In the genomic region with DNA sequence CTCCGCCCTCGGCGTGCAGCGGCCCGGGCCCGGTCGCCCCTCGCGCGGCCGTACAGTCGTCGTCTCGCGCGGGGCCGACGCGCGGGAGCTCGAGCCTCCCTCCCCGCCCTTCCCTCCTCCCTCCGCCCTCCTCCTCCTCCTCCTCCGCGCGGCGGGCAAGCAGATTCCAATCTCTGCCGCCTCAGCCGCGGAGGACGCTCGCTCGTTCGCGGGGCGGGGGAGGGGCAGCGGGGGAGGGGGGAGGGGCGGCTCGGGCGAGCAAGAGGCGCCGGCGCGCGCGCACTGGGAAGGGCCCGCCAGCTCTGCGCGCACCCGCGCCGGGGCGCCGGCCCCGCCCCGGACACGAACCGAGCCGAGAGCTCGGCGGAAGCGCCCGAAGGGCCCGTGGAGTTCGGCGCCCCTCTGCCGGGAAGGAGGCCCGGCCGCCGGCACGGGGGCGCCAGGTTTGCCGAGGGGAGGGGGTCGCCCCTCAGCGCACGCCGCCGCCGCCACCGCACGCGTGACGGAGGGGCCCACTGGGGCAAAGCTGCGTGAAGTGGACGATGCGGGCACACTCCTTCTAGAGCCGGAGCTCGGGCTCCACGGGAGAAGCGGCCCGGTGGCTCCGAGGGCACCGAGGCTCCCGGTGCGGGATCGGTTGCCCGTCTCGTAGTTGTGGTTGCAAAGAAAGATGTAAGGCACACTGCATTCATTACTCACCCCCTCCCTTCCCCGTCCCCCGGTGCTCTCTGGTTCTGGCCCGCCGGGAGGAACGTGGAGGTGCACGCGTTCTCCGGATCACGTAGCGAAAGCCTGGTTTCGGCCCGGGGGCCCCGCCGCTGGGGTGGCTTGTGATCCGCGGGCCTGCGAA, we compare ENCODE assay signal across 7 mouse cellular contexts. TPM values are rescaled to one million over a fixed set of nuclear protein-coding genes. Genes with fewer than 3 reads are reported as not detected.
DNase-seq lines count a peak whose midpoint lies in the region; ATAC-seq and TF ChIP-seq lines count a peak whose summit lies in the region.

No protein-coding gene starts in this region.

- no peaks in the 10 kb centered on the region for H3K36me3 ChIP-seq in limb, embryonic 10.5 days
- H3K36me3 ChIP-seq in midbrain, embryonic 12.5 days, result no peaks in the 10 kb centered on the region
- H3K36me3 ChIP-seq in small intestine, adult 2 months (ENCODE audit: control insufficient read depth, insufficient read depth, low read length), result no peaks in the 10 kb centered on the region

- peak overlapping the region; percentile 77 for H3K9ac ChIP-seq in midbrain, embryonic 12.5 days (replicated peaks)

- peak overlapping the region; percentile 92 for H3K4me3 ChIP-seq in limb, embryonic 10.5 days
- peak overlapping the region; percentile 91 for H3K4me3 ChIP-seq in midbrain, embryonic 12.5 days
- H3K4me3 ChIP-seq in small intestine, adult 2 months (ENCODE audit: low read depth, low read length), result peak overlapping the region; percentile 95

- ATAC-seq in midbrain, embryonic 12.5 days (ENCODE audit: low FRiP score, low read depth), result peak; percentile 90

- no peaks in the 10 kb centered on the region for H3K9me3 ChIP-seq in limb, embryonic 10.5 days (replicated peaks)
- H3K9me3 ChIP-seq in midbrain, embryonic 12.5 days, result no peaks in the 10 kb centered on the region

- peaks cover 27% of the 10 kb centered on the region for H3K4me1 ChIP-seq in limb, embryonic 10.5 days
- peaks cover 30% of the 10 kb centered on the region for H3K4me1 ChIP-seq in midbrain, embryonic 12.5 days
- H3K4me1 ChIP-seq in small intestine, adult 2 months (ENCODE audit: control insufficient read depth, insufficient read depth, insufficient read length, low read length), result peaks cover 11% of the 10 kb centered on the region

- H3K4me2 ChIP-seq in midbrain, embryonic 12.5 days (replicated peaks), result peak overlapping the region; percentile 54

- no peak for TF ChIP-seq CTCF in small intestine, adult 2 months (IDR thresholded peaks at IDR 0.05; ENCODE audit: extremely low read depth, insufficient read length, insufficient replicate concordance, low read depth, low read length)

- peak overlapping the region; percentile 100 for H3K27ac ChIP-seq in limb, embryonic 10.5 days
- H3K27ac ChIP-seq in midbrain, embryonic 12.5 days (replicated peaks), result peak overlapping the region; percentile 88
- H3K27ac ChIP-seq in small intestine, adult 2 months (ENCODE audit: insufficient read depth, low read depth, low read length), result peak overlapping the region; percentile 88

- WGBS in limb, embryonic 10.5 days, result under 1% methylated on average over 101 of the region's 115 CpGs
- under 1% methylated on average over 75 of the region's 115 CpGs for WGBS in midbrain, embryonic 12.5 days
- WGBS in small intestine, adult 2 months, result under 1% methylated on average over 106 of the region's 115 CpGs

- H3K27me3 ChIP-seq in limb, embryonic 10.5 days (ENCODE audit: low read depth, poor library complexity, severe bottlenecking), result peaks cover 10% of the 10 kb centered on the region; the same call in 1 of the 2 replicates
- no peaks in the 10 kb centered on the region for H3K27me3 ChIP-seq in midbrain, embryonic 12.5 days
- no peaks in the 10 kb centered on the region for H3K27me3 ChIP-seq in small intestine, adult 2 months (ENCODE audit: control insufficient read depth, insufficient read depth, low read length)

- DNase-seq in adrenal gland, postnatal 10 days, result peak; percentile 94
- DNase-seq in embryo, embryonic 9.5 days (ENCODE audit: extremely low spot score), result peak; percentile 93
- DNase-seq in heart, adult 18-20 months, result peak; percentile 90 to 91
- peak; percentile 90 for DNase-seq in kidney, adult 18-20 months
- DNase-seq in limb, embryonic 10.5 days (ENCODE audit: low spot score), result peak; percentile 94

- TF ChIP-seq POLR2A in small intestine, adult 2 months (IDR thresholded peaks at IDR 0.05; ENCODE audit: low read depth, low read length), result peak; percentile 23

RNA-seq across cellular contexts. Expression of a gene that starts 0.4 kb away (rescaled TPM):
- 10 to 100 TPM; 50.2 to 55.3 TPM for total RNA-seq in adrenal gland, postnatal 10 days (2021)
- total RNA-seq in heart, adult 18-20 months (2021), result 10 to 100 TPM; 52.9 to 56.9 TPM
- 45.7 and 58.5 TPM in 2 replicates for polyA plus RNA-seq in limb, embryonic 10.5 days (2016; fragmentation: Nextera tagmentation; extraction: Ambion mirVana)
- polyA plus RNA-seq in midbrain, embryonic 12.5 days (2016; fragmentation: Nextera tagmentation; extraction: Ambion mirVana), result 43.3 and 44.1 TPM in 2 replicates
- polyA plus RNA-seq in small intestine, adult 2 months (2012; rRNA removed), result 2.4 and 3.3 TPM in 2 replicates

RNA-seq across cellular contexts. Expression of a gene that starts 19.9 kb away (rescaled TPM):
- total RNA-seq in adrenal gland, postnatal 10 days (2021), result not detected
- not detected for total RNA-seq in heart, adult 18-20 months (2021)
- polyA plus RNA-seq in limb, embryonic 10.5 days (2016; fragmentation: Nextera tagmentation; extraction: Ambion mirVana), result not detected in 2 replicates
- not detected in 2 replicates for polyA plus RNA-seq in midbrain, embryonic 12.5 days (2016; fragmentation: Nextera tagmentation; extraction: Ambion mirVana)
- polyA plus RNA-seq in small intestine, adult 2 months (2012; rRNA removed), result not detected in 2 replicates

Comparison
In these comparisons a context has a peak if more than half of its experiments do, and no peak if none do; other contexts are left out.
1. Peak in every context shown above with its lines: DNase-seq, ATAC-seq, H3K4me3 ChIP-seq and H3K27ac ChIP-seq.
2. RNA of a gene that starts 0.4 kb away (polyA plus RNA-seq): 45.7 to 58.5 TPM in limb, embryonic 10.5 days and 43.3 to 44.1 TPM in midbrain, embryonic 12.5 days; 2.4 to 3.3 TPM in small intestine, adult 2 months; every median in the first group is over 10 times any median in the second.